Mouse (Mus musculus) gastrocnemius, postnatal 25 days (tissue): ENCODE data around the gene Osbpl6. TPM values are rescaled to one million over a fixed set of nuclear protein-coding genes. Genes with fewer than 3 reads are reported as not detected.
A peak's percentile ranks its signal among the peaks of the same experiment; 100 is the strongest.
"Not testable (repeated sequence)": the region's sequence is repeated elsewhere in the genome, so short reads cannot be mapped to it uniquely, and the experiment has no call there.

ENCODE experiments used
- DNase-seq: peaks from one replicate; pipeline ENCODE4 v3.0.0; 2022
- total RNA-seq, 2 experiments: library from RNA; stranded (reverse); gene quantifications; 1 replicate in 1 of 2; 2 replicates in 1 of 2; pipeline ENCODE4 v1.2.3; 2021

The Osbpl6 gene
- total RNA-seq, 2 experiments from 2014 or later = 31.9 to 35.8 TPM

DNA sequence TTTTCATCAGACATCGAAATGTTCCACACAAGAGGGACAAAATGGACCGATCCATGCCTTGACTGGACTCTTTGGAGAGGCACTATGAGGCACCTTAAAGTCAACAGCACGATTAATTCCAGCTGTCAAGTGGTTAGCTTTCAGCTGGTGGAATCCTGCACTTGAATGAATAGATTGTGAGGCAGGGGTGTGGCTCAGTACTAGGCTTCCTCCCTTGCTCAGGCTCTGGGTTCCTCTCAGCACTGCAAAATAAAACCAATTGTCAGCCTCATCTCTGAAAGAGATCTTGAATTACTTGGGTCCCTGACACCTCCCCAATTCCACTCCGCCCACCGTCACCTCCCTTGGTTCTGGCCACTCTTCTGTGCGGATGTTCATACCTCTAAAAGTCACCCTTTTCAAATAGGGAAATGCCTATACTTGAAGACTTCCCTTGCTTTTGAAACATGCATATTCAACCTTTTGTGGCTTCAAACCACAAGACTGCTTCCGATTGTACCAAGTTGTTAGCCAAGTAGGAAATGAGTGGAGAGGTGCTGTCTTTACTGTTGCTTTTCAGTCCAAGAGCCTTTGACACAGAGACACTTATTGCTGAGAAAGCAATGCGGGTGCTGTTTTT, 160.7 kb downstream of the Osbpl6 start:
- DNase-seq = no peak

DNA sequence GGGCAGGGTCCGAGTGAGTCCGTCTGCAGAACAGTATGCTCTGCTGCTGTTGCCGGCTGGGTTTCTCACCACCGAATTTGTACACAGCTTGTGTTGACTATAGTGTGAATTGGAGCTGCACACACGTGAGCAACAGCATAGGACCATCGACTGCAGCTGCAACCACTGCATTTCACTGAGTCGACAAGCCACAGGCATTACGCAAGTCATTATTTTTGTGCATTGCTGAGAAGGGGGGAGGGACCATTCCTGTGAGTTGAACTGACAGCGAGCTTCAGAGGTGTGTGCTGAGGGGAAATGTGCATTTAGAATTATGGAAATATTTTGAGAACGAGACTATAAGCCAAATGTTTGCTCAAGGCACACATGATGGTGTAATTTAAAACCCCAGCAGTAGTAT, 165.2 kb downstream of the Osbpl6 start:
- DNase-seq = no peak

DNA sequence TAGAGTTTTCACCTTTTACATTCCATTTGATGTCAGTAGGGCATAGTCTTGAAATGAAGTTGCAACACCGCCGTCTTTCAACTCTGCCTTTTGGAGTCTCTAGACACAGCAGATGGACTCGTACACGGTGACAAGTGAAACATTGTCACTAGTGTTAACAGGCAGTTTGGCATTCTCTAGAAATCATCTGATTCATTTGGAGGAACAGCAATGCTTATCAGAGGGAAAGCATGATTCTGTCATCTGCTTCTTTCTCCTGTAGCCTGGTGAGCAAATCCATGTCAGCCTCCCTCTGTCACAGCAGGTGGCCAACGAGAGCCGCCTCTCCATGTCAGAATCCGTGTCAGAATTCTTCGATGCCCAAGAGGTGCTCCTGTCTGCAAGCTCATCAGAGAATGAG, 172.6 kb downstream of the Osbpl6 start:
- no peak for DNase-seq

DNA sequence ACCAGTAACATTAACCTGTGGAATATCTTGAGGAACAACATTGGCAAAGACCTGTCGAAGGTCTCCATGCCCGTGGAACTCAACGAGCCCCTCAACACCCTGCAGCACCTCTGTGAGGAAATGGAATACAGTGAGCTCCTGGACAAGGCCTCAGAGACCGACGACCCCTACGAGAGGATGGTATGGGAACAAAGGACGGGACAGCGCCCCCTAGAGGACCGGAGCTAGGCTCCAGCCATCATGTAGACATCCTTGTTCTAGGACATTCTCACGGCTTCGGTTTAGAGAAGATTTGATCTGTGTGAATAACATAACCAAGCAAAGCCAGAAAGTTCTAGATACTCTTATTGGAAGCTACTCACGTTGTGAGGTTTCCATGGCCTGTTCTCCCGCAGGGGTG, 178.8 kb downstream of the Osbpl6 start:
- DNase-seq = no peak

DNA sequence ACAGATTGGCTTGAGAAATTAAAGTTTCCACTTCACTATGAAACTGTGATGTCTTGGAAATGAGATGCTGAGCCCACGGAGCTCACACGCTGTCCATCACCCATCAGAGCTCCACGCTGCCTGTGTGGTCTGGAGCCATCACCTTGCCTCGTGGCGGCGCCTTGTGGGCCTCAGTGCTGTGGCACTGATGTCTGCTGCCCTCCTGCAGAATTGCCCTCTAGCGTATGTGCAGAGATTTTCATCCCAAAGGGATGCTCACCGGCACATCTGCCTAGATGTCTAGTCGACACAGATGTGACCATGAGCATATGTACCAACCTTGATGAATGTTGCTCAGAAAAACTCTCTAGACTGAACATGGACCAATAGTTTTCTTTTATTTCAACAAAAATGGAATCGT, 180.6 kb downstream of the Osbpl6 start:
- DNase-seq = no peak

DNA sequence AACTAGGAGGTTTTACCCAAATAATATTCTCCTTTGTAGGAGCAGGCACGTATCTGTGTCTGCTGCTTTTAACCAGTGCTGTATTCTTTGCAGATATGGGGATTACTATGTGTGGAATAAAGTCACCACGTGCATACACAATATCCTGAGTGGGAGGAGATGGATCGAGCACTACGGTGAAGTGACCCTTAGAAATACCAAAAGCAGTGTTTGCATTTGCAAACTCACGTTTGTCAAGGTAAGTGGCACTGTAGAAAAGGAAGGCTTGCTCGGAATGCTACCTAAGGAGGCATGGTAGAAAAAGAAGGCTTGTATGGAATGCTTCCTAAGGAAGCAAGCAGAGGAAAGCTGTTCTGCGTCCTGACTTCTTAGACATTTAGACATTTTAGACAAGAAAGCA, 183.9 kb downstream of the Osbpl6 start:
- DNase-seq = no peak

DNA sequence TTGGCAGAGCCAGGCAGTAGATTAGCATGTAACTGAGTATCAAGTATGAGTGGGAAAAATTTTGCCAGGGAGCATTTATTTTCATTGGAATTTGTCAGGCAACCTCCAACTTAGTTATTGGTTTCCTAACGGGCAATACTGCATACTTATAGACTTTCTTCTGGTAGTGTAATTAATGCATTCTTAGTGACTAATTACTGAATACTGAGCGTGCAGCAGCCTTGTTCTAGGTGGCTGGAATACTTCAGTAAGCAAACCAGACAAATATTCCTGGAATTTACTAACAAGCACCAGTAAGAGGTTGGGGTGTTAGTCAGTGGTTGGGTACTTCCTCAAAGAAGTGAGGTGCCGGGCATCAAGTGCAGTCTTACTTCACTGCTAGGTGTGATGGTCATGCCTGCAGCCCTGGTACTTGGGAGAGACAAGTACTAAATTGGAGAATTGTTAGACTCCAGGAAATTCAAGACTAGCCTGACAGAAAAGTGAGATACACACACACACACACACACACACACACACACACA, 186.2 kb downstream of the Osbpl6 start:
- no peak for DNase-seq

DNA sequence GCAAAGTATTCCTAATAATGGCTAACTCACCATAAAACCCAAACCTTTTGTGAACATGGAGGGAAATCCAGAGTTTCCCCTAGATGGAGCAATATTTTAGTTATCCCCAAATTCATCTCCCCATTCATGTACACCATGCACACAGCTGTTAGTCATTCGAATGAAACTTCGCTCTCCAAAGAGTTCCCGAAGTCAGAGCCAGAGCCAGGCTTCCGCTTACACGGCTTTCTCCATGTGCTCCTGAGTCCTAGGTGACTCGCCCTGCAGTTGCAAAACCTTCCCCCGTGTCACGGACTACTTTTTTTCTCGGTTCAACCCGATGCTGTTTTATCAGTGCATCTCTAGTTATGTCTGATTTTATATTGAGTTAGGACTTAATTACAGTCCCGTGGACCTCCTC, 191.2 kb downstream of the Osbpl6 start:
- DNase-seq = no peak

DNA sequence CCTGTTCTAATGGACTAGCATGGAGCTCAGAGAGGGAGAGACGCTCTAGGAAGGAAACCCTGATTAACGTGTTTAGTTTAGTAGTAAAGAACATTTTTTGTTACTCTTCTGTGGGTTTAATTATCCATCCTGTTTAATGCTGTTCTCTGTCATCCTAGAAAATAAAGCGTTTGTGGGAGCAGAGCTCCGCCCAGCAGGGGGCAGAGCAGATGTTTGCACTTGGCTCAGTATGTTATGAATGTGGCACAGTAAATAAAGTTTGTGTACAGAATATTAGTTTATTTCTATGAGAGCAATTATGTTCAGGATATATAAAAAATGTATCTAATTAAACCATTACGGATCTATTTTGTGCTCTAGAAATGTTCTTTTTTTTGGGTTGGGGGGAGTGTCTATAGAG, 192.9 kb downstream of the Osbpl6 start:
- no peak for DNase-seq

DNA sequence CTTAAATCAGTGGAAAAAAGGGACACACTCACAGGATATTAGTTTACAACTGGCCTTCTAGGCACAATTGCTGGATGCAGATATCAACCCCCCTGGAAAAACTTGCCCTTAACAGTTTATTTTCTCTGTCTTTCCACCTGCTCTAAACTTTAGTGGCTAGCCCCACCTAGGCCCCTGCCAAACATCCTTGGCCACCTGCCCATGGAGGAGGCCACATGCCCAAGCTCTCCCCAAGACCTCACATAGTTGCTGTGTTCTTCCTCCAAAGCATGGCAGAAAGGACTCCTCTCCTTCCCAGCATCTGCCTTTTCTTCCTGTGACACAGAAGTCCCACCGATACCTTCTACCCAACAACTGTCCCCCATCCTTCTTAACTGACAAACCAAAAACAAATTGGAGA, 195.9 kb downstream of the Osbpl6 start:
- DNase-seq = no peak

DNA sequence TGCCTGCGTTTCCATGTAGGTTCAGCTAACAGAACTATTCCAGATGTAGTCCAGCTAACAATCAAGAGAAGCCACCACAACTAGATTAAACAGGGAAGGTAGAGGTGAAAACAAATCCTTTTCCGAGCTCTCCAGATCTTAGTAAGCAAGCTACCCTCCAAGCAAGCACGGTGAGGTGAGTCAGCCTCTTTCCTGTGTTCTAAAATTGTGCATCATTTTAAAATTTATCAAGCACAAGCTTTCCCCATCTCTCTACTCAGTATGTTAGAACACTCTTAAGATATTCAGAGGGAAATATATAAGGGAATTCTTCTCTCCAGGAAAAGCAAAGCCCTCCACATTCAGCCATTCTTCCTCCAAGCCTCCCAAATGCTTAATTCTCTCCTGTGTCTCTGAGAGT, 200.4 kb downstream of the Osbpl6 start:
- DNase-seq = no peak

DNA sequence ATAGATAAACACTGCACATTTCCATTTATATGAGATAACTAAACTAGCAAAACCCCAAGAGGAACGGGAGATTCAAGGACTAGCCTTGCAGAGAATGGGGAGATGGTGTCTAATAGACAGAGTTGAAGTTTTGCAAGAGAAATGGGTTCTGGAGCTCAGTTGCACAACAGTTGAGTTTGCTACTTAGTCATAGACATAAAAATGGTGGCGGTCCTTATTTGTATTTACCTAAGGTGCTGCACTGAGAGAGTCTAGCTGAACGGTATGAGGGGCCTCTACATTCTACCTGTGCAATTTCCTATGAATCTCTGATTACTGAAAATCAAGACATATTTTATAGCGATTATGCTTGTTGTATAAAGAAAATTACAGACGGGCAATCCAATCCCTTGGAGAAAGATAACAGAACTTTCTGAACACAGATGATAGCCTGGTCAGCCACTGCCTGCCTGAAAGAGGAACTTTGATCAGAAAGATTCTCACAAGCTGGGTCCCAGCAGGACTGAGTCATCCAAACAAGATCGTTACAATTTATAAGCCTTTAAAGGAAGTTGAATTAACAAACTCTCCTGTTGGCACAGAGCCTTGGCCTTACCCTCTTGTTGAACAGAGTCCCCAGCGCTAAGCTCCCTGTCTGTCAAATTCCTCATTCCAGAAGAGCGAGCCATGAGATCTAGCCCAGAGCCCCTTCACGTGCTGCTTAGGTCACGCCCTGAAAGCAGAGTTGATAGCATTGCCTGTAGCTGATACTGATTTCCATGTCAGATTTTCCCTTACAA, 204.2 kb downstream of the Osbpl6 start:
- no peak for DNase-seq

DNA sequence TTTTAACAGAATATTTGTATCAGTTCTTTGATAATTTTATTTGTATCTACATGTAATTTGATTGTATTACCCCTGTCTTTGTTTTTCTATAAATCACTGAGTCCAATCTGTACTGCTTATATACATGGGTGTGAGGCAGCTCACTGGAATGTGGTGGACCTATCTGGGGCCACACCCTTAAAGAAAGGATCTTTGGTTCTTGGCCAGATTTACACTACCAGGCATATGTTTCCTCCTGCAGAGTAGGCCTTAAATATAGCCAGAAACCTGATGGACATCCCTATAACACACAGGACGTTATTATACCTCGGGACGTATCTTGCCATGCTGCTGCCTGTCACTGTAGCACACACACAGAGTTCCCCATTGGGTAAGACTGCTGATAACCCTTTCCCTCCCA, 205.7 kb downstream of the Osbpl6 start:
- DNase-seq = no peak

DNA sequence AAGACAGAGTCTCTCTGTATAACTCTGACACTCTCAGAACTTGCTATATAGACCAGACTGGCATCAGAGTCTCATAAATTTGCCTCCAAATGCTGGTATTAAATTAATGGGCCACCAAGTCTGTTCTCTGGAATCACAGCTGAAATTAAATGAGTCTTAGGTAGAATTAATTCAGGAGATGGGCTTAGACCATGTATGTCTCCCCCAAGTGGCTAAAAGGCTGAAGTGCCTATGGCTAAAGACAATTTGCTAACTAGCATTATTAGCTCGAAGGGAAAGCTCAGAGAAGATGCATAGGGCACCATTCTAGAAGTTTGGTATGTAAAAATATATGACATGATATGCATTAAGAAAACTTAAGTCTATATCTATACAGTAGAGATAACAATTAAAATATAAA, 211.8 kb downstream of the Osbpl6 start:
- DNase-seq = no peak

DNA sequence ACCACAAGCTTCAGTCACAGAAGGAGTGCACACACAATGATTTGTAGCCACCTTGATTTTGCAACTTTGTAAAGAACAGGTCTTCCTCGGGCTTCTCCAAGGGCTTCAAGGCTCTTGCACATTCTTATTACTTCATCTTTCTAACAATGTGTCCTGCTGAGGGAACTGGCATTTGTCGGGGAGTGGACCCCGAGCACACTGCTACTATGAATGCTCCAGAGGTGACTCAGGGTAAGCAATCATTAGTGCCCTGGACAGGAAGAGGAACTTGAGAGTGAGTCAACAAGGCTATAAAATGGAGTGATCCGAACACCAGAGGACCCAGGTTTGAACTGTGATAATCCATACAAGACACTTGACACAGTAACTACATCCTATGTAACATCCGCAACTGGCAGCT, 213.9 kb downstream of the Osbpl6 start:
- DNase-seq = no peak

DNA sequence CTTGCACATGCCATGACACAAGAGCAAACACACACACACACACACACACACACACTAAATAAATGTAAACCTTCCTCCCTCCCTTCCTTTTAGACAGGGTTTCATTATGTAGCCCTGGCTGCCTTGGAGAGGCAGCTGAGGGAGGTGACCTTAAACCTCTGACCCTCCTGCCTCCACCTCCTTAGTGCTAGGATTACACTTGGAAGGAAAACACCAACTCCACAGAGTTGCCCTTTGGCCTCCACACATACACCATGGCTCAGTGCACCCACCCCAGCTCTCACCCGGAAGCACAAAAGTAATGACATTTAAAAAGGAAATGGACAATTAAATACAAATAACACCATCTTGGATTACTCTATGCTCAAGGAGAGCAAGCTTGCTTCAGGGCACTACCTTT, 215.4 kb downstream of the Osbpl6 start:
- no peak for DNase-seq

DNA sequence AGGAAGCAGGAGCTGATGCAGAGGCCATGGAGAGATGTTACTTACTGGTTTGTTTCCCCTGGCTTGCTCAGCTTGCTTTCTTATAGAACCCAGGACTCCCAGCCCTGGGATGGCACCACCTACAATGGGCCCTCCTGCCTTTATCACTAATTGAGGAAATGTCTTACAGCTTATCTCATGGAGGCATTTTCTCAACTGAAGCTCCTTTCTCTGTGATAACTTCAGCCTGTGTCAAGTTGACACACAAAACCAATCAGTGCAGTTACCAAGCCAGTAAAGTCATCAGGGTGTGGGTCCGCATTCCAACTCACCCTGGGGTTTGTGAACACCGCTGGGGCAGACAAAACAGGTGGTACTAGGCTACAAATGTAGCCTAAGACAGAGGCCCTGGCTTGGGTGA, 216.0 kb downstream of the Osbpl6 start:
- not testable (repeated sequence) for DNase-seq

DNA sequence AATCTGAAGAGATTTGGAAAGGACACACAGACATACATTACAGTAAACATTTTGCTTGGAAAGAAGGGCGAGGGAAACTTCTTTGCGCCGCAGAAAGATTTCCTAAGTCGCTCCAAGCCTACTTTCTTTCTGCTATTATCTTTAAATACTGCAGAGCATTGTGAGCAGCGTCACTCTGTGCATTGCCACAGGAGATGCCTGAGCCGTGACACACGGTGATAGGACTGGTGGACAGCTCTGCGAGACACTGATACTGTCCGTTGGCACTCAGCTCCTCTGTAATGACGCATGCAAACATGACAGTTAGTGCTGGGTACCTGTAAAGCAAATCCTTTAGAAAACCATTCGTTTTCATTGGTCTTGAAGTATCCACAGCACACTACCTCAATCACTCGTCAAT, 224.0 kb downstream of the Osbpl6 start:
- DNase-seq = no peak

DNA sequence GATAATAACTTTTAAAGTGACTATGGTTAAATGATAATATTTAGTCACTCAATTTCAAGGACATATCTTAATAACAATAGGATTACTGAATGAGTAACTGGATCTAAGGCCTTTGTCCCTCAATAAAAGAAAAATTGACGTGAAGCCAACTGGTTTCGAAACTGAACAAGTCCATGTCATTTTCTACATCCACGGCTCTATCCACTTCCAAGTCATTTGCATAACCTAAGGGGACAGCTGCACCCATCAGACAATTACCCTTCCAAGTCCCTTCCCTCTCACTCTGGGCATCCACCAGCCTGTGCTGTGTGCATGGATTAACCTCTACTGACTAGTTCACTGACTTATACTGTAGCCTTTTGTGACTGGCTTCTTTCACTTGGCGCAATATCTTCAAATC, 225.3 kb downstream of the Osbpl6 start:
- DNase-seq = no peak

DNA sequence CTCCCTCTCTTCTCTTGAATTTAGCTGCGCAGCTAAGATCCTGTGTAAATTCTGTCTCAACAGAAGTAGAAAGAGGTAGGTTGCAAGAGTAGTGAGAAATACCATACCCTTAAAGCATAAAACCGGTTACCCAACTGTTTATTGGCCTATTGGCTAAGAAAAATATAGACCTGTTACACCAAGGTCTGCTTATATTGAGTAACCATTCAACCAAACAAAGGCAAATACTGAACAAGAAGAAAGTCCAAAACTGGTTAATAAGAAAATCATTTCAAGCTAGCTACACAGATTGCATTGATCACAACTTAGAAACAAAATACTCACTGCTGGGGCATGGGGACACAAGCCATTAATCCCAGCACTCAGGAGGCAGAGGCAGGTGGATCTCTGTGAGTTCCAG, 233.3 kb downstream of the Osbpl6 start:
- no peak for DNase-seq

DNA sequence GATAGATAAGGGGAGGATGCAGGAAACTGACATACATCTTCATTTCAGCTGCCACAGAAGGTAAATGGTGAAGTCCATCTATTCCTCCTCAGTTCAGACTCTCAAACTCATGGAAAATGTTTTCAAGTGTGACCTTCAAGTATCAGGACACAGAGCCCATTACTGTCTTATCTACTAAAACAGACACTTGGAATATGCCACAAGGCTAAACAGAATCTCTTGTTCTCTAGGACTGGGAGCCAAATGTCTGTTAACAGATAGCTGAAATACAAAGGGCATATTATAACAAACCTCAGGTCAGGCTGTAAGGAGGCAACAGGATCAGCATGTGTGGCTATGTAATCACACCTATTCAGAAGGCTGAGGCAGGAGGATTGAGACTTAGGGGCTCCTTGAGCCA, 237.5 kb downstream of the Osbpl6 start:
- DNase-seq = no peak

DNA sequence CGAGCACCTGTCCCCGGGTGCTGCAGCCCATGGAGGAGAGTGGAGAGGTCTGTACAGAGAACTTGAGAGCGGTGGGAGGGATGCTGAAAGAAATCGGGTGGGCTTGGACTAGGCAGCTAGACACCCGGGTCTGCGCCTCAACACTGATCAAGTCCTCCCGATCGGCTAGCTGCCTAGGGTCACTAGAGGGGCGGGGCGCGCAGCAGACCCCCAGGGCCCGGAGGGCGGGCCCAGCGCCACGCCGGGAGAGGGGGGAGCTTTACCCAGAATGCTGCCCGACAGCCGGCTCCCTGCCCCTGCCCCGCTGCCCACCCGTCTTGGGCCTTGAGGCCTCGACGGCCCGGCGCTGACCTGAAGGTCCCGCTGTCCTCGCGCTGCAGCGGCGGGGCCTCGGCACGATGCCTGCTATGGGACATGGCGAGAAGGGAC, 241.1 kb downstream of the Osbpl6 start:
- DNase-seq = no peak

DNA sequence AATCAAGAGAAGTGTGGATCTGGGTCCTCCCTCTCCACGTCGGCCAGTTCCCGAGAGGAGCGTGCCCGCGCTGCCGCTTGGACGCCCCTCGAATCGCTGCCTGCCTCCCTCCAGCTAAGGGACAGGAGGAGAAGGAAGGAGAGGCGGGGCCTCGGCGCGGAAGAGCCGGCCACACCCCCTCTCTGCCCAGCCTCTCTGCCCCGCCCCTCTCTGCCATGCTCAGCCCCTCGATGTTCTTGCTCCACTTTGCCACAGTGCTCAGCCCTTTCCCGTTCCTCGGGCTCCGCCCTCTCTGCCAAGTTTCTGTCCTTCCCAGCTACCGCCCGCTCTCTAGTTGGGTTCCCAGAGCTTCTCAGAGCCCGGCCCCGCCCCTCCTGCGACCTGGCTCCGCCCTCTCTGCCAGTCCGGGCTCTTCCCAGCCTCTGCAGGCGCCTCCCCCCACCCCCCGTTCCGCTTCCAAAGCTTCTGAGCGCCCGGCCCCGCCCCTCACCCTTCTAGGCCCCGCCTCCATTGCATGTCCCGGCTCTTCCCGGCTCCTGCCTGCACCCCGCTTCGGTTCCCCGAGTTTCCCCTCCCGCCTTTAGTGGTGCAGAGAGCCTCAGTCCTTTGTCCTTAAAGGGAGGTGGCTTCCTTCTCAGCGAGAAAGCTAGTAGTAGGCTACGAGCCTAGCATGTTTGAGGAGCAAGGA, 241.7 kb downstream of the Osbpl6 start, which contains the start of the genes Prkra and Pjvk:
Gene Prkra, minus strand, starts transcription at position 133 of the 688 bp plus-strand sequence.
Gene Pjvk, plus strand, starts transcription at position 594 of the 688 bp plus-strand sequence.
- peak; percentile 97 for DNase-seq
